Mouse (Mus musculus) lung, embryonic 14.5 days (tissue): ENCODE measurements around the gene Tgfbrap1. TPM values are rescaled to one million over a fixed set of nuclear protein-coding genes. Genes with fewer than 3 reads are reported as not detected.
"Not testable (repeated sequence)": the region's sequence is repeated elsewhere in the genome, so short reads cannot be mapped to it uniquely, and the experiment has no call there.

ENCODE experiments used
- ATAC-seq: fragments of 200-750 bp; cut with Nextera tagmentation; 2 replicates; pipeline ENCODE4 v1.8.0; 2017; ENCODE audit warnings: mild to moderate bottlenecking, moderate TSS enrichment, moderate library complexity; ENCODE audit not compliant: insufficient read depth
- DNase-seq: peaks from one replicate; pipeline ENCODE4 v3.0.0-alpha.2; 2015
- H3K27ac ChIP-seq: fragments of 300-500 bp; sonication (generic); 2 replicates; pipeline ENCODE4 v1.5.1; 2014; ENCODE audit warnings: low read depth, mild to moderate bottlenecking, moderate library complexity
- H3K27me3 ChIP-seq: fragments of 300-500 bp; sonication (generic); 2 replicates; pipeline ENCODE4 v1.6.1; 2014; ENCODE audit warnings: low read length, control low read depth; ENCODE audit not compliant: insufficient read depth
- H3K36me3 ChIP-seq: fragments of 300-500 bp; sonication (generic); 2 replicates; pipeline ENCODE4 v1.6.1; 2014; ENCODE audit warnings: control low read depth; ENCODE audit not compliant: insufficient read depth
- H3K4me1 ChIP-seq: fragments of 300-500 bp; sonication (generic); 2 replicates; pipeline ENCODE4 v1.6.1; 2014; ENCODE audit warnings: antibody characterized with exemption, control low read depth; ENCODE audit not compliant: insufficient read depth
- H3K4me2 ChIP-seq: fragments of 300-500 bp; sonication (generic); 2 replicates; pipeline ENCODE4 v1.6.1; 2014; ENCODE audit warnings: mild to moderate bottlenecking
- H3K4me3 ChIP-seq: fragments of 300-500 bp; sonication (generic); 2 replicates; pipeline ENCODE4 v1.5.1; 2014; ENCODE audit warnings: low read depth, low read length
- H3K9ac ChIP-seq: fragments of 300-500 bp; sonication (generic); 2 replicates; pipeline ENCODE4 v1.6.1; 2014
- H3K9me3 ChIP-seq: fragments of 300-500 bp; sonication (generic); 2 replicates; pipeline ENCODE4 v1.6.1; 2016; ENCODE audit warnings: low read depth, low read length, control low read depth
- CTCF ChIP-seq: IDR thresholded peaks from 2 replicates; pipeline ENCODE4 v1.5.1; 2016; ENCODE audit warnings: antibody characterized with exemption, low read depth
- WGBS: fragments of 180-500 bp; shearing (Covaris S2); extraction: QIAGEN DNeasy Blood & Tissue Kit; methylation state at CpG from one replicate; pipeline ENCODE4 v1.1.7; 2014; 5-methylcytosine and 5-hydroxymethylcytosine counted together
- polyA plus RNA-seq: library from polyadenylated mRNA; unstranded; fragments of >200 nt; fragmentation: Nextera tagmentation; extraction: Ambion mirVana; gene quantifications from 2 replicates; pipeline ENCODE4 v1.2.1, GENCODE M21; 2014

The Tgfbrap1 gene
- polyA plus RNA-seq, 1 experiment from 2014 or later, result 13.2 TPM

- no peak overlapping the region for H3K9ac ChIP-seq
- DNase-seq, result peak; percentile 89
- no peak overlapping the region for H3K27ac ChIP-seq
- peak; percentile 90 for ATAC-seq
- H3K4me3 ChIP-seq, result no peak overlapping the region
- H3K9me3 ChIP-seq, result no peaks in the 10 kb centered on the region
- WGBS, result 50% methylated on average over 9 of the region's 9 CpGs
- no peaks in the 10 kb centered on the region for H3K27me3 ChIP-seq
- H3K36me3 ChIP-seq, result peaks cover 12% of the 10 kb centered on the region; the same call in 1 of the 2 replicates
- H3K4me1 ChIP-seq, result no peaks in the 10 kb centered on the region
- H3K4me2 ChIP-seq, result no peak overlapping the region
- TF ChIP-seq CTCF, result peak; percentile 94
These were observed 32.7 kb downstream of the Tgfbrap1 start for GRCm38 (mm10) chr1:43065615-43066310.

- no peak for DNase-seq
- no peaks in the 10 kb centered on the region for H3K4me1 ChIP-seq
These were observed 46.5 kb downstream of the Tgfbrap1 start for GRCm38 (mm10) chr1:43051903-43052302.

GRCm38 (mm10) chr1:43047811-43048210 is 50.6 kb downstream of the Tgfbrap1 start:
- DNase-seq, result no peak
- Histone ChIP-seq H3K4me3 (no peak overlapping the region), H3K4me2 (no peak overlapping the region), H3K36me3 (peaks cover 23% of the 10 kb centered on the region), H3K9ac (no peak overlapping the region), H3K4me1 (no peaks in the 10 kb centered on the region), H3K27me3 (no peaks in the 10 kb centered on the region), H3K9me3 (no peaks in the 10 kb centered on the region), H3K27ac (no peak overlapping the region)
- ATAC-seq, result no peak
- 74% methylated on average over 10 of the region's 10 CpGs for WGBS
- TF ChIP-seq CTCF, result no peak

More at GRCm38 (mm10) chr1:43051903-43052302, 46.5 kb downstream of the Tgfbrap1 start:
- TF ChIP-seq CTCF, result peak; percentile 13; the same call in 1 of the 2 replicates
- WGBS, result 90% methylated on average over 5 of the region's 5 CpGs
- Histone ChIP-seq H3K36me3 (peaks cover 38% of the 10 kb centered on the region), H3K27me3 (no peaks in the 10 kb centered on the region), H3K9me3 (no peaks in the 10 kb centered on the region), H3K4me2 (no peak overlapping the region), H3K9ac (no peak overlapping the region), H3K27ac (no peak overlapping the region), H3K4me3 (no peak overlapping the region)
- ATAC-seq, result no peak

- Histone ChIP-seq H3K4me1 (no peaks in the 10 kb centered on the region), H3K9me3 (no peaks in the 10 kb centered on the region), H3K4me3 (no peak overlapping the region), H3K9ac (no peak overlapping the region), H3K36me3 (peaks cover 22% of the 10 kb centered on the region), H3K27me3 (no peaks in the 10 kb centered on the region), H3K4me2 (no peak overlapping the region), H3K27ac (no peak overlapping the region)
- ATAC-seq (no peak), DNase-seq (no peak)
- TF ChIP-seq CTCF, result no peak
- 58% methylated on average over 2 of the region's 2 CpGs for WGBS
These were observed 51.4 kb downstream of the Tgfbrap1 start for GRCm38 (mm10) chr1:43046990-43047389.

- H3K9me3 ChIP-seq, result no peaks in the 10 kb centered on the region
- no peaks in the 10 kb centered on the region for H3K27me3 ChIP-seq
- H3K4me3 ChIP-seq, result no peak overlapping the region
- H3K4me1 ChIP-seq, result no peaks in the 10 kb centered on the region
- H3K27ac ChIP-seq, result no peak overlapping the region
- H3K9ac ChIP-seq, result no peak overlapping the region
- no peak for ATAC-seq
- WGBS, result 59% methylated on average over 14 of the region's 14 CpGs
- no peak for DNase-seq
- H3K4me2 ChIP-seq, result no peak overlapping the region
- TF ChIP-seq CTCF, result no peak
- peaks cover 11% of the 10 kb centered on the region for H3K36me3 ChIP-seq
These were observed 53.0 kb downstream of the Tgfbrap1 start for GRCm38 (mm10) chr1:43045204-43045982.

GRCm38 (mm10) chr1:43042271-43042670 is 56.2 kb downstream of the Tgfbrap1 start:
- WGBS, result 23% methylated on average over 6 of the region's 6 CpGs
- no peak for TF ChIP-seq CTCF
- Histone ChIP-seq H3K4me1 (no peaks in the 10 kb centered on the region), H3K36me3 (no peaks in the 10 kb centered on the region), H3K27me3 (no peaks in the 10 kb centered on the region), H3K4me3 (no peak overlapping the region), H3K9ac (no peak overlapping the region), H3K9me3 (no peaks in the 10 kb centered on the region), H3K4me2 (no peak overlapping the region), H3K27ac (no peak overlapping the region)
- ATAC-seq (no peak), DNase-seq (peak; percentile 44)

GRCm38 (mm10) chr1:43036014-43036413 is 62.4 kb downstream of the Tgfbrap1 start:
- WGBS, result 82% methylated on average over 7 of the region's 7 CpGs

GRCm38 (mm10) chr1:43015153-43015685 is 83.2 kb downstream of the Tgfbrap1 start:
- not testable (repeated sequence) for ATAC-seq, H3K36me3 ChIP-seq, H3K4me1 ChIP-seq, H3K9me3 ChIP-seq, H3K9ac ChIP-seq, H3K4me3 ChIP-seq, DNase-seq, H3K27ac ChIP-seq, H3K4me2 ChIP-seq, H3K27me3 ChIP-seq
- WGBS, result 90% methylated on average over 7 of the region's 7 CpGs

More at GRCm38 (mm10) chr1:43036014-43036413, 62.4 kb downstream of the Tgfbrap1 start:
- Histone ChIP-seq H3K4me2 (no peak overlapping the region), H3K9me3 (no peaks in the 10 kb centered on the region), H3K9ac (no peak overlapping the region), H3K4me1 (no peaks in the 10 kb centered on the region), H3K27me3 (no peaks in the 10 kb centered on the region), H3K4me3 (no peak overlapping the region), H3K36me3 (no peaks in the 10 kb centered on the region), H3K27ac (no peak overlapping the region)
- ATAC-seq, result no peak
- no peak for DNase-seq
- TF ChIP-seq CTCF, result no peak
